In genomic region chr12:83716416-83717184, GRCm38 (mm10) we compare ENCODE assay signal across 18 mouse cellular contexts. TPM values are rescaled to one million over a fixed set of nuclear protein-coding genes. Genes with fewer than 3 reads are reported as not detected.
A peak's percentile ranks its signal among the peaks of the same experiment; 100 is the strongest.
DNase-seq lines count a peak whose midpoint lies in the region; ATAC-seq lines count a peak whose summit lies in the region.
"Had no signal": no experiment of that assay in that cellular context is flagged by ENCODE, and none has a peak within 500 bp of the region (broad histone marks: within the 10 kb centered on the region; RNA-seq: fewer than 3 reads in every experiment).

No protein-coding gene starts in this region.

- H3K36me3 ChIP-seq in heart, embryonic 16.5 days (ENCODE audit: control insufficient read depth, insufficient read depth): peaks cover 28% of the 10 kb centered on the region
- H3K36me3 ChIP-seq in heart, embryonic 11.5 days (ENCODE audit: control insufficient read depth, insufficient read depth, low read length): peaks cover 19% of the 10 kb centered on the region
- peaks cover 28% of the 10 kb centered on the region for H3K36me3 ChIP-seq in midbrain, embryonic 16.5 days (ENCODE audit: control insufficient read depth, insufficient read depth, low read length)

- no peaks in the 10 kb centered on the region for H3K9me3 ChIP-seq in heart, embryonic 16.5 days (replicated peaks; ENCODE audit: control insufficient read depth, low read length)
- H3K9me3 ChIP-seq in heart, embryonic 11.5 days (replicated peaks; ENCODE audit: control insufficient read depth, low read length): no peaks in the 10 kb centered on the region
- no peaks in the 10 kb centered on the region for H3K9me3 ChIP-seq in midbrain, embryonic 16.5 days (replicated peaks; ENCODE audit: control insufficient read depth, low read length, poor library complexity, severe bottlenecking)
- H3K9me3 ChIP-seq: neural tube, embryonic 12.5 days had no signal

- H3K4me2 ChIP-seq in heart, embryonic 16.5 days (ENCODE audit: low read depth, low read length): no peak overlapping the region
- H3K4me2 ChIP-seq in heart, embryonic 11.5 days: no peak overlapping the region
- no peak overlapping the region for H3K4me2 ChIP-seq in midbrain, embryonic 16.5 days (ENCODE audit: low read length)
- H3K4me2 ChIP-seq: neural tube, embryonic 12.5 days had no signal

- no peak overlapping the region for H3K4me3 ChIP-seq in heart, embryonic 16.5 days (ENCODE audit: low read length)
- no peak overlapping the region for H3K4me3 ChIP-seq in heart, embryonic 11.5 days (ENCODE audit: low read depth, low read length)
- H3K4me3 ChIP-seq in midbrain, embryonic 16.5 days (ENCODE audit: low read depth, low read length): no peak overlapping the region
- H3K4me3 ChIP-seq: neural tube, embryonic 12.5 days had no signal

- H3K9ac ChIP-seq in heart, embryonic 16.5 days (ENCODE audit: low read length): no peak overlapping the region
- H3K9ac ChIP-seq in heart, embryonic 11.5 days (ENCODE audit: low read depth, low read length): no peak overlapping the region
- no peak overlapping the region for H3K9ac ChIP-seq in midbrain, embryonic 16.5 days (ENCODE audit: low read depth, low read length)
- H3K9ac ChIP-seq: liver, embryonic 14.5 days; neural tube, embryonic 12.5 days had no signal

- H3K4me1 ChIP-seq in heart, embryonic 16.5 days (ENCODE audit: control insufficient read depth, insufficient read depth, low read length): no peaks in the 10 kb centered on the region
- H3K4me1 ChIP-seq in heart, embryonic 11.5 days (ENCODE audit: control insufficient read depth, insufficient read depth, low read length): no peaks in the 10 kb centered on the region
- H3K4me1 ChIP-seq in midbrain, embryonic 16.5 days (ENCODE audit: control insufficient read depth, insufficient read depth, low read length): no peaks in the 10 kb centered on the region
- H3K4me1 ChIP-seq: neural tube, embryonic 12.5 days had no signal

- ATAC-seq in heart, embryonic 16.5 days (replicated peaks; ENCODE audit: extremely low read depth, insufficient read depth, low FRiP score): no peak
- ATAC-seq in heart, embryonic 11.5 days (replicated peaks; ENCODE audit: insufficient number of reproducible peaks, low FRiP score, low TSS enrichment): no peak
- no peak for ATAC-seq in midbrain, embryonic 16.5 days
- ATAC-seq: activated CD4-positive, CD25-positive, alpha-beta regulatory T cell, adult 4 months had no signal

- peak overlapping the region; percentile 15; the same call in 1 of the 2 replicates for H3K27ac ChIP-seq in heart, embryonic 16.5 days (ENCODE audit: low read length)
- no peak overlapping the region for H3K27ac ChIP-seq in heart, embryonic 11.5 days (ENCODE audit: low read depth, low read length)
- H3K27ac ChIP-seq in midbrain, embryonic 16.5 days (ENCODE audit: low read length): no peak overlapping the region
- H3K27ac ChIP-seq: liver, embryonic 14.5 days; neural tube, embryonic 12.5 days had no signal

- WGBS in heart, embryonic 16.5 days: 86% methylated on average over 15 of the region's 15 CpGs
- 90% methylated on average over 15 of the region's 15 CpGs for WGBS in heart, embryonic 11.5 days (ENCODE audit: insufficient replicate concordance)
- 87% methylated on average over 15 of the region's 15 CpGs for WGBS in midbrain, embryonic 16.5 days

- peak; percentile 33 to 45 for DNase-seq in right cerebral cortex, adult 2 months (ENCODE audit: low spot score in 2 of 2)
- DNase-seq in right cerebral cortex, postnatal 4 days: no peak
- DNase-seq in left cerebral cortex, postnatal 25 days (ENCODE audit: low spot score in 2 of 2): peak; percentile 26 to 80
- DNase-seq in gastrocnemius, postnatal 4 days (ENCODE audit: low spot score in 2 of 2): no peak
- DNase-seq in lung, postnatal 14 days: no peak
- DNase-seq: cerebellum, adult 11 months; gastrocnemius, postnatal 14 days; kidney, adult 11 months; lung, postnatal 4 days; midbrain, embryonic 14.5 days; spleen, adult 18-20 months had no signal

- intact Hi-C loops in left cerebral cortex, postnatal 25 days (cut with DNase I): loop anchor here (2.0 kb wide), 1 partner anchor 54 kb away; no protein-coding TSS in a partner anchor

- H3K27me3 ChIP-seq in heart, embryonic 16.5 days (ENCODE audit: control insufficient read depth, insufficient read depth, low read length): no peaks in the 10 kb centered on the region
- H3K27me3 ChIP-seq in heart, embryonic 11.5 days (ENCODE audit: control insufficient read depth, insufficient read depth, low read length): no peaks in the 10 kb centered on the region
- H3K27me3 ChIP-seq in midbrain, embryonic 16.5 days (ENCODE audit: control insufficient read depth, insufficient read depth, low read depth, low read length): no peaks in the 10 kb centered on the region
- H3K27me3 ChIP-seq: neural tube, embryonic 12.5 days had no signal

RNA-seq across cellular contexts. Expression of gene Psen1, which starts 28.6 kb away (rescaled TPM):
- polyA plus RNA-seq in heart, embryonic 16.5 days (2015; fragmentation: Nextera tagmentation; extraction: Ambion mirVana): 46.1 and 49.4 TPM in 2 replicates
- polyA plus RNA-seq in heart, embryonic 11.5 days (2014; fragmentation: Nextera tagmentation; extraction: Ambion mirVana): 54.9 and 58.6 TPM in 2 replicates
- total RNA-seq in left cerebral cortex, postnatal 25 days (2021): 10 to 100 TPM; 64.9 to 68.1 TPM
- total RNA-seq in gastrocnemius, postnatal 4 days (2021): 10 to 100 TPM; 39.0 to 39.3 TPM
- polyA plus RNA-seq in midbrain, embryonic 16.5 days (2015; fragmentation: Nextera tagmentation; extraction: Ambion mirVana): 72.7 and 74.9 TPM in 2 replicates

RNA-seq across cellular contexts. Expression of gene Papln, which starts 46.8 kb away (rescaled TPM):
- 0.88 and 1.1 TPM in 2 replicates for polyA plus RNA-seq in heart, embryonic 16.5 days (2015; fragmentation: Nextera tagmentation; extraction: Ambion mirVana)
- polyA plus RNA-seq in heart, embryonic 11.5 days (2014; fragmentation: Nextera tagmentation; extraction: Ambion mirVana): 0.10 TPM in 1 of 2 replicates, not detected in the other
- 1 to 10 TPM; 7.3 to 9.4 TPM for total RNA-seq in left cerebral cortex, postnatal 25 days (2021)
- 1 to 10 TPM; 4.0 to 4.1 TPM for total RNA-seq in gastrocnemius, postnatal 4 days (2021)
- 0.16 and 0.31 TPM in 2 replicates for polyA plus RNA-seq in midbrain, embryonic 16.5 days (2015; fragmentation: Nextera tagmentation; extraction: Ambion mirVana)
- polyA plus RNA-seq: activated CD4-positive, CD25-positive, alpha-beta regulatory T cell, adult 4 months; C2C12 had no signal

Comparison
In these comparisons a context has a peak if more than half of its experiments do, and no peak if none do; other contexts are left out.
1. DNase-seq: peak in right cerebral cortex, adult 2 months (2 of 2) and left cerebral cortex, postnatal 25 days (2 of 2); none in right cerebral cortex, postnatal 4 days (single experiment), gastrocnemius, postnatal 4 days (0 of 2) and lung, postnatal 14 days (single experiment).